Mouse (Mus musculus): Measurements from ENCODE around the gene Frmd4a. TPM values are rescaled to one million over a fixed set of nuclear protein-coding genes. Genes with fewer than 3 reads are reported as not detected.
A peak's percentile ranks its signal among the peaks of the same experiment; 100 is the strongest.

The Frmd4a gene
- total RNA-seq, 2 experiments from 2014 or later, result 12.8 to 17.1 TPM

DNA sequence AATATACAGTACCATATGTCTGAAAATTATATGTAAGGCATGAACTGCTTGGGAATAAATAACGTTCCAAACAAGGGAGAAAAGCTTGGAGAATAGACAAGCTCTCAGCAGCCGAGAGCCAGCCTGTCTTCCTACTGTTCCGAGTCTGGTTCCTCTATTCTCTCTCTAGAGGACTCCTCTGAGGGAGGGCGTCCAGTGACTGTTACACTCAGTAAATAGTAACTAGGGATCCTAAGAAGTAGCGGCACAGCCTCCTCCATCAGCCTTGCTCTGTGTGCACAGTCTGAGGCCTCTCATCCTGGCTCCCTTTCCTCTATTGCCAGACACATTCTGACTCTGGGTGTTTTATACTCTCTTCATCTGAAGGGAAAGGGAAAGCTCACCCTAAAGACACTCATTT lies 492.2 kb downstream of the Frmd4a start:
- no peak for ATAC-seq (ENCODE audit: poor library complexity, severe bottlenecking)

- no peak for ATAC-seq (ENCODE audit: poor library complexity, severe bottlenecking)
These were observed 492.9 kb downstream of the Frmd4a start for GRCm38 (mm10) chr2:4510208-4511079.

DNA sequence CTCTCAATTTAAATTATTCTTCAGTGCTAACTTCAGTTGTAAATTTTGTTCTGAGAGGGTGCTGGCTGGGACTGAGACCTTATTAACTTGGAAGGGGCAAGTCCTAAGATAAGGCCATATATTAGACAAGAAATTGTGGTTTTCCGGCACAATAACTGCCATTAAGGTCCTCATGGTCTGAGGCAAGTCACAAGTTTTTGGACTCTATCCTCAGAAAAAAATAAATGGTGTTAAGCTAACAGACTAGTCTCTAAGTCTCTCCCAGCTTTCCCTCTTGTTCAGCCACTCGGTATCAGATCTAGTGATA lies 493.5 kb downstream of the Frmd4a start:
- no peak for ATAC-seq (ENCODE audit: poor library complexity, severe bottlenecking)

DNA sequence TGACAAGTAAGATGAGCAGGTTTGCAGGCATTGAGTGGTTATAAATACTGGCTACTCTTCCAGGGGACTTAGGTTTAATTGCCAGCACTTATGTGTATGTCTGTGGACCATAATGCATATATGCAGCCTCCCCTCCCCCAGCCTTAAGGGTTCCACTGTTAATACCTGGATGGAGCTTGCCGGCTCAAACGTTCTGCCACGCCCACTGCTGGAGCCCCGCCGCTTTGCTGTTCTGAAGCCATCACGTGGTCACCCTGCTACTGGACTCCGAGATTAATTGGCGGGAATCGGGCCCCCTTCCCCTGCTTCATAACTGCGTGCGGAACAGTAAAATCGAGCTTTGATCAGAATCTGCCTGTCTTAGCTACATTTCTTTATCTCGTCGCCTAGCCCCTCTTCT lies 495.1 kb downstream of the Frmd4a start:
- no peak for ATAC-seq (ENCODE audit: poor library complexity, severe bottlenecking)

- no peak for ATAC-seq (ENCODE audit: poor library complexity, severe bottlenecking)
These were observed 498.4 kb downstream of the Frmd4a start for GRCm38 (mm10) chr2:4515910-4516309.

DNA sequence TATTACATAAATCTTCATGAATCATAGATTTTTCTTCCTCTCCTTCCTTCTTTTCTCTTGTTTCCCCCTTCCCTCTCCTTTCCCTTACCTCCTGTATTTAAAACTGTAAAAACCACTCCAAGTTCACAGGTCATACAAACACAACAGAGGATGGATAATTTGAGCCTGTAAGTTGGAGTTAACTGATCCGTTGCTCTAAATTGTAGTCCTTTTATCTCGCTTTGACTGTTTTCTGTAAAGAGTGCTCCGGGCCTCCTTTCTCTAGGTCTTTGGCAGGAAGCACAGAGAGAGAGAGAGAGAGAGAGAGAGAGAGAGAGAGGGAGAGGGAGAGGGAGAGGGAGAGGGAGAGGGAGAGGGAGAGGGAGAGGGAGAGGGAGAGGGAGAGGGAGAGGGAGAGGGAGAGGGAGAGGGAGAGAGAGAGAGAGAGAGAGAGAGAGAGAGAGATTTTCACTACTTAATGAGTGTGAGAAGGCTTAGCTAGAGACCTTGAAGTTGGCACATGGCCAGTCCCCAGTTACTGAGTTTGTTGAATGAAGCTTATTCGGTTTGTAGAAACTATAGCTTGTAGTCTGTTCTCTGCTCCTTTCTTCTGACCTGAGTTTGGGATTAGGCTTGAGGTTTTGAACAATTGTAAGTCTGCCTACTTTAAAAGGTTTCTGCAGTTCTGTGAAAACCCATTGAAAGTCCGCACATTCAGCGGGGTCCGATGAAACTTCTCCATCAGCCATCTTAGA lies 499.5 kb downstream of the Frmd4a start:
- no peak for ATAC-seq (ENCODE audit: poor library complexity, severe bottlenecking)

DNA sequence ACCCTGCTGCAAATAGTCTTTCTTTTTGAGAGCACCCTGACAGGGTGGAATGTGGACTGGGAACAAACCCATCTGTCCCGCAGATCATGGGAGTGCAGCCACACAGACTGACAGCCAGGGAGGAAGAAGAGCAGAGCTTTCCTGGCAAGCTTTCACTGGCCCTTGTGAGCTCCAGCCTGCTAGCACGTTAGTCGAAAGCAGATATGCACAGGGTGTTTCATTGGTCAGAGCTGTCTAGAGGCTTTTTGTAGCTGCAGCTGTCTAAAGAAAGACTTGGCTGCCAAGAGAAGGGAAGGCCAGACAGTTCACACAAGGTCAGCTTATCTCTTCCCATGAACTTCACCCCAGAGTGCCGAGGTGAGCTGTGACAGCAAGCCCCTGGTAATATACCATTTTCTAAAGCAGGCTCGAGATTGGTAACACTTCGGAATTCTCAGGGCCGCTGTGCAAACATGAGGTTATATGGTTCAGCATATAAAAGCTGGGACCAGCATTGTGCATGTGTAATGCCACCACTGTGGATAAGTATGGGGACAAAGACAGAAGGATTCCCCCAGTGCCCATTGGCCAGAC lies 500.1 kb downstream of the Frmd4a start:
- ATAC-seq (ENCODE audit: poor library complexity, severe bottlenecking), result 0 out of 2 replicates have a peak, but pooled peaks have one; percentile 24

DNA sequence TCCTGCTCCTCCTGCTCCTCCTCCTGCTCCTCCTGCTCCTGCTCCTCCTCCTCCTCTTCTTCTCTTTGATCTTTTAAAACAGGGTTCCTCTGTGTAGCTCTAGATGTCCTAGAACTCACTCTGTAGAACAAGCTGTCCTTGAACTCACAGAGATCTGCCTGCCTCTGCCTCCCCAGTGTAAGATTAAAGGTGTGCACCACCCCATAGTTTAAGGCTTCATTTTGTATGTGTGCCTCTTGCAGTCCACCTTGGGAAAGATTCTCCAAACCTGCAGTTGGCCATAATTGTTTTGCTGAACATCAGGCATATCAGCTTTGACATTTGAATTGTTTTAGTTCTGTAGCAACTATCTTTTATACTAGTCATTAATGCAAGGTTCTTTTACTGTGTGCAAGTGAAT lies 501.0 kb downstream of the Frmd4a start:
- ATAC-seq (ENCODE audit: poor library complexity, severe bottlenecking), result no peak

GRCm38 (mm10) chr2:4522769-4523487 lies 505.4 kb downstream of the Frmd4a start:
- no peak for ATAC-seq (ENCODE audit: poor library complexity, severe bottlenecking)

DNA sequence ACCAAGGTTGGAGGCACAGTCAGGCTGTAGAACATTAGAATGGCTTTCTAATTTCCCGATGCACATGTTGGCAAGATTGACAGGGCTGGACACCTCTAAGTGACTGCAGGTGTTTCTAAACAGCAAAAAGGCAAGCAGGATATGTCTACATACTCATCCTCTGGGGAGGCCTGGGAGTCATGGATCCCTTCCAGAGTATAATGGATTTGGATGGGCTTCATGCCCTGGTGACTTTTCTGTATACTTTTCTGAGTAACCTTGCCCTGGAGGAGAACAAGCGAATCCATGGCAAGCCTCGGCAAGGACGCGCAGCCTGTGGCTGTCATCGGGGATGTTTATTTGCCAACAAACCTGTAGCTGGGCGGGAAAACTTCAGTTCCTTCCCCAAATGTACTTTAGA lies 509.6 kb downstream of the Frmd4a start:
- no peak for ATAC-seq (ENCODE audit: poor library complexity, severe bottlenecking)

GRCm38 (mm10) chr2:4529254-4529729 lies 511.8 kb downstream of the Frmd4a start:
- no peak for ATAC-seq (ENCODE audit: poor library complexity, severe bottlenecking)

- ATAC-seq (ENCODE audit: poor library complexity, severe bottlenecking), result peak; percentile 99
These were observed 514.1 kb downstream of the Frmd4a start for GRCm38 (mm10) chr2:4531533-4532197.

- ATAC-seq (ENCODE audit: poor library complexity, severe bottlenecking), result no peak
These were observed 514.7 kb downstream of the Frmd4a start for GRCm38 (mm10) chr2:4532198-4532568.

GRCm38 (mm10) chr2:4532945-4533344 lies 515.4 kb downstream of the Frmd4a start:
- no peak for ATAC-seq (ENCODE audit: poor library complexity, severe bottlenecking)

DNA sequence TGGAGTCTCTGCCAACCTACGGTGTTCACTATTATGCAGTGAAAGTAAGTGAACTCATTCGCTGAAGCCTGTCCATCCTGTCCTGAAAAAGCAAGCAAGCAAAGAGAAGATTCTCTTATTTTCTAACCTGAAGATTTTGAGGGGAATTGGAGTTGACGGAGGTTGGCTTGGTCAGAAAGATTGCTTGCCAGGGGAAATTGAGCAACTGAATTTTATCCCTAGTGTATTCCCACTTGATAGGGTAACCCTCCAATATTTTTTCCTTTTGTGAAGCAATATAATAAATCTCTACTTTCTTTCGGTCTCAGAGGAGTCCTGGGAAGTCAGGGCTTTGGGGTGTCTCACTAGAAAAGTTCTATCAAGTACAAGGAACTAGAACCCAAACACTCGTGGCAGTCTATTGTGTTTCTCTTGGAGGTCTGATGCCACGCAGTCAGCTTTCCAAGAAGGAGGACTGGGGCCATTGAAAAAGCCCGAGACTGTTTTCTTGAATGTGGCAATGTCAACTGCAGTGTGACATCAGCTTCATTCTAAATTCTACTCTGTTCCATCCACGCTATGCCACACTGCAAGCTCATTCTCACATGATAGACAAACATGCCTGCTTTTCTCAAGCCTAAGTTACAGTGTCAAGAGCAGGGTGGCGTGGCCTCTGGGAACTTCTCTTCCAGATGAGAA lies 517.8 kb downstream of the Frmd4a start:
- no peak for ATAC-seq (ENCODE audit: poor library complexity, severe bottlenecking)

DNA sequence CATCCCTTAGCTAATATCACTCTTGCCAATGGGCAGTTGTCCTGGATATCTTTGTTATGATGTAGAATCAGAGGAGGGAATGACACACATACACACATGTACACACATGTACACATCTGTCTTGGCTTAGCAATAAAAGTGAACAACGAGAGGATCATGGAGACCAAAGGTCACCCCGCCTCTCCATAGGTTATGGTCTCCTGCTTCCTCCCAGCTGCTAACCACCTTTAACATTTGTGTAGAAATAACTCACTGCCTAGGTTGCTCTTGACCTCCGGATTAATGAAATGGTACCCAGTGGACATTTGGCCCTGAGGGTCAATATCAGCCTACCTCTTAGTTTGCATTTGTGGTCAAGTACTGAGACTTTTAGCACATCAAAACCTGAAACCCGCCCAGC lies 523.8 kb downstream of the Frmd4a start:
- ATAC-seq (ENCODE audit: poor library complexity, severe bottlenecking), result no peak

- no peak for ATAC-seq (ENCODE audit: poor library complexity, severe bottlenecking)
These were observed 524.5 kb downstream of the Frmd4a start for GRCm38 (mm10) chr2:4541844-4542628.

- ATAC-seq (ENCODE audit: poor library complexity, severe bottlenecking), result no peak
These were observed 525.3 kb downstream of the Frmd4a start for GRCm38 (mm10) chr2:4542629-4543416.

- ATAC-seq (ENCODE audit: poor library complexity, severe bottlenecking), result no peak
These were observed 525.9 kb downstream of the Frmd4a start for GRCm38 (mm10) chr2:4543417-4543775.
